Mouse (Mus musculus) frontal cortex, adult (tissue): ENCODE results near the gene Zcchc24.

Experiments
- ATAC-seq: cut with Nextera tagmentation; 2 replicates; pipeline ENCODE4 v1.9.2; 2017; ENCODE audit warnings: mild to moderate bottlenecking, moderate library complexity, mixed read lengths; ENCODE audit not compliant: low TSS enrichment

The Zcchc24 gene

DNA sequence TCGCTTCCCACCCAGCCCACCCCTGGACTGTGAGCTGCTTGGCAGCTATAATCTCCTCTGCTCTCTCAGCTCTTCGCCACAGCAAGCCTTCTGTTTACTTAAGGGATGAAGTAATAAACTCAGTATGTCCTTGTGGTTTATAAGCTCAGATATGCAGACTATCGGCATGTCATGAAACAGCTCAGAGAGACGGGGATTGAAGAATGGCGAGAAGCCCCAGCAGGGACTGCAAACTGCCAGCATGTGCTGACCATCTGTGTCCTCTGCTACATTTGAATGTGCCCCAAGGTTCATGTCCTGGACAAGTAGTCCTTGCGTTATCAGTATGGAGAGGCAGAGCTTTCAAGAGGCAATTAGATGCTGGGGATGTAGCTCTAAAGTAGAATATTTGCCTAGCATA lies 7.5 kb upstream of the Zcchc24 start:
- no peak for ATAC-seq

DNA sequence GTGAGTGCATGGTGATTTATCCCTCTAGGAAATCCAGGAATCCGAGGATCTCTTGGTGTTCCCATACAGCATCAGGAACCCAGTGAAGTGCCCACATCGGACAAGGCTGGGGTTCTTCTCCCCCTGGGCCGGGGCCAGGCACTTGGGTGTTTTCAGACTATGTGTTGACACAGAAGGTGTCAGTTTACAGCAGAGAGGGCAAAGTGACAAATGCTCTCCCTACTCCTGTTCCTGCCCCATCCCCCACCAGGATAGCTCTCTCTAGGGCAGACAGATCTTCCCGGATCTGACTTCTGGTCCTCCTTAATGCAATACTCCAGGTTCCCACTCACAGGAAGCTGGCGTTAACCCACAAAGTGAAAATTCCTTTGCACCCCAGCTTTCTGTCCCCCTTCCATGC lies 5.3 kb upstream of the Zcchc24 start:
- ATAC-seq = no peak

DNA sequence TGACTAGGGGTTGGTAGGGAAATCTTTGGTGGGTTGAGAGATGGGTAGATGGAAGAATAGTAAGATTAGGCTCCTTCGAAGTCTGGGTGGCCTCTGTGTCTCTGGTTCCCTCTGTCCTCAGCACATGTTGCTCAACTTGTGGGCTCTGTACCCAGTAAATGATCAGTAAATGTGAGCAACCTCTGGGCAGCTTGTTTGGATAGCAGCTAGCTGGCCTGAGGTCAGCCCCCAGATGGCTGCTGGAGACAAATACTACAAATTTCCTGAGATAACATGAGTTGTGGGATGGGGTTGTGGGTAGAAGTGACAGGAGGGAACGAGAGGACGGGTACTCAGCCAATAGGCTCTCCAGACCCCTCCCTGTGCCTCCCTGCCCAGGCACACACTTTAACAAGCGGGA lies 4.2 kb upstream of the Zcchc24 start:
- no peak for ATAC-seq

DNA sequence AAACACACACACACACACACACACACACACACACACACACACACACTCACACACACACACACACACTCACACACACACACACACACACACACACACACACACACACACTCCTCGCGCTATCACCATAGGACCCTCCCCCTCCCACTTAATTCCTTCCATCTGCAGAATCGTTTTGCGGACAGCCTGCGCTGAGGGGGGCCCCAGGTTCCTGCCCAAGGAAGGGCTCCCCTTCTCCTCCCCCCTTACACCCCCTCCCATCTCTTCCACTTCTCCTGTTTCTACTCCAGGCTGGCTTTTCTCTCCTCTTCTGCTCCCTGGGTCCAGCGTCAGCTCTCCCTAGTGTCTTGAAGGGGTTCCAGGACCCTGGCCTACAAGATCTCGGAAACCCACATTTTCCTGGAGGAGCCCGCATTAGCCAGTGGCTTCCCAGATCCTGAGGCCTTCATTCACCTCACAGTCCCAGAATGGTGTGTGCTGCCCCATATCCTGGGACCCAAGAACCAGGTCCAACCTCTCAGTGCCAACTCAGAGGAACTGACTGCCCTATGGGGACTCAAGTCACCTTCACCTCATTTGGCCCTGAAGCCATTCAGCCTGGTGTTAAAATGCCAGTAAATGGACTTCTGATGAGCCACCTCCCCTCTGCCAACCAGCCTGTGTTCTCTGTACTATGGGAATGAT lies 927 bp upstream of the Zcchc24 start:
- no peak for ATAC-seq

DNA sequence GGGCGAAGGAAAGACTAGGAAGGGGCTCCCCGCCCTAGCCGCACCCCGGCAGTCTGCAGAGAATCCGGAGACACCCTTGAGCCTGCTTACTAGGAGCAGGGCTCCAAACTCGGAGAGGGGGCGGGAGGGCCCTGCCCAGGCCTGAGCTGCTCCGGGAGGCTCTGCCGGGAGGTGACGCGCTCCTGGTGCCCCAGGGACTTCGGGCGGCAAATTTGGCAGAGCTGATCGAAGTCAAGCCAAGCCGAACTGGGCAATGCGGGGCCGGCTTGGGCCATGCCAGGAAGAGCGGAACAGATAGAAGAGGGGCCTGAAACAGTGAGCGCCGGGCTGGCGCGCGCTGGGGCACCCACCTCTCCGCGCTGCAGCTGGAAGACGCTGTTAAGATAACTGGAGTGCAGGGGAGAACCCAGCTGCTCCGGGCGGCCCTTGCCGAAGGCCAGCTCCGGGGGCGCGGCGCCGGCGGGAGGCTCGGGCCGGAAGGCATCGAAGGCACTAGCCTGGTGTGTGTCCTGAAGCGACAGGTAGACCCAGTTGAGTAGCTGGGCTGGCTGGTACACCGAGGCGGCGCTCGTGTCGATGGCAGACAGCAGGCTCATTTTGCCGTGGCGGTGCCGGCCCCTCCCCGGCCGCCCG lies 462 bp downstream of the Zcchc24 start:
- ATAC-seq = 0 out of 2 replicates have a peak, but pooled peaks have one; percentile 3

DNA sequence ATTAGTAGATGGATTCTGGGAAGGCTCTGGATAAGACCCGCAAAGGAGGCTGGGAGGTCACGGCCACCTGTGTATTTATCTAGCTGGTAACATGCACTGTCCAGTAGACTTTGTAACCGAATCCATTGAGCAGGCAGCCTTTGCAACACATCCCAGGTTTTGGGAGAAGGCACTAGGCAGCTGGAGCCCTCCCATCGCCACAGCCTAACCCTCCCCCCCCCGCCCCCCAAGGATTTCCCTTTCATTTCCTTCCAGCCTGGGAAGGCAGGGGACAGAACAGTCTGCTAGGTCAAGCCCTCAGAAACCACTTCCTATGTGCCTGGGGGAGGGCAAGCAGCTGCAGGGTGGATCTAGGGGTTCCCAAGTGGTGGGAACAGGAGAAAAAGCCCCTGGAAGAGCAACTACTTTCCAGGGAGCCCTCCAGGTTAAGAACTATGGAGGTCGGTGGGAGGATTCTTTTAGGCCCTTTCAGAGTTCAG lies 1.1 kb downstream of the Zcchc24 start:
- ATAC-seq = no peak

GRCm38 (mm10) chr14:25766441-25766840 lies 2.4 kb downstream of the Zcchc24 start:
- ATAC-seq = no peak

DNA sequence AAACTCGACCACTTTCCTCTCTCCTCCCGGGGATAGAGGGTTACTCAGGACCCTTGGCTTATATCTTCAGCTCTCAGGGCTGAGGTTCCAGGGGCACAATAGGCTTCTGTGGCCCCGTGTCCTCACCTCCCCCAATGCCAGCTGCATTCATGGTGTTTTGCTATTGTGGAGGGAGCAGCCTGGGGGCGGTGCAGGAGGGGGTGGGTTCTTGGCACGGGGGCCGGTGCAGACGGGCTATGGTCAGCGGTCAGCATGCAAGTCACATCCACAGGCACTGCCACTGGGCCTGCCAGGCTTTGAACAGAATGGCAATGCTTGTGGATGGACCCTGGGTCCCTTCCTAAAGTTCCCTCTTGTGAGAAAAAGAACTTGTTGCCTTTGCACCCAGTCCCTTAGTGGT lies 2.9 kb downstream of the Zcchc24 start:
- peak; percentile 63 for ATAC-seq

GRCm38 (mm10) chr14:25765146-25765545 lies 3.7 kb downstream of the Zcchc24 start:
- ATAC-seq = no peak

DNA sequence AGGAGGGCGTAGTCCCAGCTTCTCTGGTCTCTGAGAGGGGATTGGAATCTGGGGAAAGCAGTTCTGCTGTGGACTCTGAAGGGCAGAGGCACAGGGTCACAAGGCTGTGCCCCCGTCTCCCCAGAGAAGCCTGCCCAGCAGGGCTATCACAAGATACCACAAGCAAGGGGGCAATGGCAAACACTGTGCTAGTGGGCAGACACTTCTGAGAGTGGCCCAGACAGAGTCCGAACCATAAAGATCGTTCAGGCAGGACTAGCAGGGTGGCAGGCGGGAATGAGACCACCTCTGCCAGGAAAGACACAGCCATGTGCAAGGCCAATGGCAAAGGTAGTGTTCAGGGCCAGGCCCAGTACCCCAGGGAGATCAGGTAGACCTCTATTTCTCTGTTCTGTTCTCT lies 7.7 kb downstream of the Zcchc24 start:
- no peak for ATAC-seq

GRCm38 (mm10) chr14:25759981-25760537 lies 8.8 kb downstream of the Zcchc24 start:
- no peak for ATAC-seq

GRCm38 (mm10) chr14:25759551-25759950 lies 9.3 kb downstream of the Zcchc24 start:
- ATAC-seq = no peak

- no peak for ATAC-seq
Observed at GRCm38 (mm10) chr14:25757917-25758316, 10.9 kb downstream of the Zcchc24 start.

DNA sequence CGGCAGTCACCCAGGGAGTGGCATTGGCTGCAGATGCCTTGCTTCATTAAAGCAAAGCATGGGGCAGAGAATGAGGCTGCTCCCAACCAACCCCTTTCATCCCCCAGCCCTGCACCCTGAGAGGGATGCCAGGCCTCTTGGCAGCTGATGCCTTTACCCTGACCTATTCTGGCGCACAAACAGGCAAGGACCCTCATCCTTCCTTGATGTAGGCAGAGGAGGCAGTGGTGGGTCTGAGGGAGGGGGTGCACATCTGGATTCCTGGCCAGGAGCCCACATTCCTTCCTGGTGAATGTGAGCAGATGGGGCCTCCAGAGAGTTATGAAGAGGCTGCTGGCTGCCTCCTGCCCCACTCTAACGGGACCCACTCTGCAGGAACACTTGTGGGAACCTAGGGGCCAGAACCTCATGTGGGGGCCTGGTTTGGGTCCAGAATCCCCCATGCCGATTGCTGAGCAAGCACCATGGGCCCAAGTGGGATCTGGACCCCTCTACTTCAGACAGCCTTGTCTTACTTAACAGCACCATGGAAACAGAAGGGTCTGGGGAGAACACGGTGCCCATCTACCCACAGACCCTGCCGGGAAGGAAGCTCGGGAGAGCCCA lies 12.4 kb downstream of the Zcchc24 start:
- 0 out of 2 replicates have a peak, but pooled peaks have one; percentile 27 for ATAC-seq

DNA sequence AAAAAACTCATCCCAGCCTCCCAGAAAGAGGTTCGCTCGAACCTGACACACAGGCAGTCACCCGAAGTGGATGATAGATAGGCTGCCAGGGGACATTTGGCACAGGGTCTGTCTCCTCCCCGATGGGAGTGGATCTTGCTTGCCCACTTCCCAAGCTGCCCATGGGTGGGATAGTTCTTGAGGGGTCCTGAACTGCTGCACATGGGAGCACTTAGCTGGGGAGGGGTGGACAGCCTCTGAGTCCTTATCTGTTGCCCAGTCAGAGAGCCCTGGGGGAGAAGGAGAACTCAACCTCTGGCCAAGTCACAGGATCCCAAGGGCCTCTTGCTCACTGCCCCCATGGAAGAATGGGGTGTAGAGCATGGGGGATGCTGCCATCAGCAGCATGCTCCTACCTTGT lies 13.3 kb downstream of the Zcchc24 start:
- no peak for ATAC-seq

DNA sequence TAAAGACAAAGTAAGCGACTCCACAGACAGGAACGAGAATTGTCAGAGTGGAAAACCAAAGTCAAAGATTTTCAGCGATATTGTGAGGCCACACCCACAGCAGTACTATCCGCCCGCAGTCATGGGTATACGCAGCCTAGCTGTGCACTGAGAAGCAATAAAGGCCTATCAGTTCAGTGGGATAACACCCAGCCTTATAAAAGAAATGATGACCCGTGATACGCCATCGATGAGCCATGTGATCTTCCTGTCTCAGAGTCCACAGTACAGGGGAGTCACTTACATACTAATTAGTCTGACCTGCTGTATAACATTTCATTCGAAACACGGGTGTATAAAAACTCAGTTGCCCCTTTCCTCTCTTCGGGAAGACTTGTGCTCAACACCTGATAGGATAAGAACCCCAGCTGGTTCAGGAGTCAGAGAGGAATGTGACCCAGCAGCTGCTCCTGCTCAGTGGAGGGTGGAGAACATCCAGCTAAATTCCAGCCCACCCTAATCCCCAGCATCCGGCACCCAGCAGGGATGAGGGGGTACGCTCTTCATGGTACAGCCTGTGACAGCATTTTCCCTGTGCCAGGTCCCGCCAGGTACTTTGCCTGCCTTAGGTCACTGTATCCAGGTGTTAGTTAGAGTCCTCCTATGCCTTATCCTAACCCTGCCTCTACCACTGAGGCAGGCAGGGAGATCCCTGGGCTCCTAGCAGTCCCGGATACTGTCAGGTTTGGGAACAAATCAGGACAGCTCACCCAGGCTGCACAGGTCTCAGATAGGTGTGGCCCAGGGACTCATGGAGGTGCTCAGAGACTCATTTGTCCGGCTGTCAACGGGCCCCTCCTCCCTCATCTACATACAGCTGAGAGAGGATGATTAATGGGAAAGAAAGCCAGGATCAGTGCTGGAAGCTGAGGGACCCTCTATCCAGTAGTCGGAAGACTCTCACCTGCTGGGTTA lies 14.0 kb downstream of the Zcchc24 start:
- no peak for ATAC-seq

- peak; percentile 53; the same call in 1 of the 2 replicates for ATAC-seq
Observed at GRCm38 (mm10) chr14:25753021-25753420, 15.8 kb downstream of the Zcchc24 start.

DNA sequence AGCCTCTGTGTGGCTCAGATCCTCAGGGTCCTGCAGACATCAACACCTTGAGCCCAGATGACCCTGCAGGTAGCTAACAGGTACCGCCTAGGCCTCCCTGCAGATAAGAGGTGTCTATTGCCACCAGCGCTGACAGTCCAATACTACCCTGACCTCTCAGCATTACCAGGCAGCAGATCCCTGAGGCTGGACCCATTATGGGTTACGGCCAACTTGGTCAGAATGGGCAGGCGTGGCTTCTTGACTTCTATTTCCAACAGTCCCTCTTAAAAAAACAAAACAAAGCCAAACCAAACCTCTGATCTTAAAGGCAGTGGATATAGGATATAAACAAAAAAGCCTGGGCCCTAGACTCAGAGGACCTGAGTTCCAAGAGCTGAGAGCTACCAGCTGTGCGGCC lies 17.8 kb downstream of the Zcchc24 start:
- no peak for ATAC-seq

DNA sequence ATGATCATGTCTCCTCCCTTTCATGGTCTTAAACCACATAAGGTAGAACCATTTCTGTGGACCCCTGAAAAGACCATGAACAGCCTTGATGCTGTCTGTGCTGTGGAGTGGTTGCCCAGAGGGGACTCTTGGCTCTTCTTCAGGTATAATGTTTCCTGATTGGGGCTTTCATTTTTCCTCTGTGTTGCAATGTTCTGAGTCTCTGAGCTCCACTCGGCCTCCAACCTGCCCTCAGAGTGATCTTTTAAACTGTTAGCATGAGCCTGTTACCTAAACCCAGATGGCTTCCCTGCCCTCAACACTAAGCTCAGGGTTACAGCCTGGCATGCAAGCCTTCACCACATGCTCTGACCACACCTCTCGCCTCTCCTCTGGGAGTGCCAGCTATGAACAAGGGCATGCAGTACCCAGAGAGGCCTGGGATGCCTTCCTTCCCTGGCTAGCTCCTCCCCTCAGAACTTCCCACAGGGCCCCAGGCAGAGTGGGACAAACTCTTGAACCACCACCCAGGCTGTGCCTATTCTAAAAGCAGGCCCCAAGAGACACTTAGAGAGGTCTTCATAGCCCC lies 18.3 kb downstream of the Zcchc24 start:
- no peak for ATAC-seq

DNA sequence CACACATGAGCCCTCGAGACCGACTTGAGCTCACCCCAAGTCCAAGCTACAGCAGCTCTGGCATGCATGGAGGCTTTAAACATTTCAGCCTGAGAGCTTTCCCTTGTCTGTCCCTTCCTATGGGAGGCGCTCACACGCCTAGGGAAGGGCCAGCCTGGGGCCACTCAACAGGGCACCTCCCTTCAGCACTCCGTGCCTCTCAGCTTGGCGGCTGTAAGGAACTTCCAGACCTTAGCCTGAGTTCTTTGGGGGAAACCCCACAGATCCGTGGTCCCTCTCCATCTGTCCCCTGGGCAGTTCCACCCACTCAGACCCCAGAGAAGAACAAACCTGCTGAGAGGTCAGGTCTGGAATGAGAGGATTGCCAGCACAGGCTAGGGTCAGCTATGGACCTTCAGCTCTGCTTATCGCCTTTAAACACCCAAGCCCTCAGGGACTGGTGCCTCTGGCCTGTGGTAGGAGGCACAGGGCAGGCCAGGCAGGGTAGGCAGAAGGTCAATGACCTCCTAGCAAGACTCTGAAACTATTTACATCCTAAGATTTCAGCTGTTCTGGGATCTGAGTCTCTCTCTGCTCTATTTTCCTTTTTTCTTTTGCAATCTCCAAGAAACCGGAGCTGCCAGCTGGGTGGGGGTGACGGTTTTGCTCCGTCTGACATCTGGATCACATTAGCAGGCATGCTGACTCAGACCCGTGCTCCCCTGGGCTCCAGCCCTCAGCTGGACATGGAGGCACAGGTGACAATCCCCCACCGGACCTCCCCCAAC lies 19.5 kb downstream of the Zcchc24 start:
- ATAC-seq = no peak
